Mouse (Mus musculus) midbrain, embryonic 15.5 days (tissue): ENCODE measurements at regions not wholly inside any gene's neighbourhood (a gene's known extent, or its start where the extent isn't known, plus 50 kb on each side); places are given as distances from the start of the nearest gene placed in this dataset.

ENCODE experiments used
- ATAC-seq: fragments of 200-750 bp; cut with Nextera tagmentation; replicated peaks from 2 replicates; pipeline ENCODE4 v1.8.0; 2017; ENCODE audit warnings: moderate TSS enrichment
- H3K27ac ChIP-seq: fragments of 300-500 bp; sonication (generic); 2 replicates; pipeline ENCODE4 v1.5.1; 2015; ENCODE audit warnings: mild to moderate bottlenecking, inconsistent platforms
- H3K27me3 ChIP-seq: fragments of 300-500 bp; sonication (generic); replicated peaks from 2 replicates; pipeline ENCODE4 v1.6.1; 2015; ENCODE audit warnings: inconsistent platforms
- H3K36me3 ChIP-seq: fragments of 300-500 bp; sonication (generic); replicated peaks from 2 replicates; pipeline ENCODE4 v1.6.1; 2015; ENCODE audit warnings: inconsistent platforms
- H3K4me1 ChIP-seq: fragments of 300-500 bp; sonication (generic); 2 replicates; pipeline ENCODE4 v1.6.1; 2015; ENCODE audit warnings: inconsistent platforms
- H3K4me2 ChIP-seq: fragments of 300-500 bp; sonication (generic); 2 replicates; pipeline ENCODE4 v1.6.1; 2015; ENCODE audit warnings: inconsistent platforms, mild to moderate bottlenecking, moderate library complexity
- H3K4me3 ChIP-seq: fragments of 300-500 bp; sonication (generic); 2 replicates; pipeline ENCODE4 v1.5.1; 2015; ENCODE audit warnings: mild to moderate bottlenecking, inconsistent platforms
- H3K9ac ChIP-seq: fragments of 300-500 bp; sonication (generic); 2 replicates; pipeline ENCODE4 v1.6.1; 2015; ENCODE audit warnings: mild to moderate bottlenecking, inconsistent platforms
- H3K9me3 ChIP-seq: fragments of 300-500 bp; sonication (generic); 2 replicates; pipeline ENCODE4 v1.6.1; 2016; ENCODE audit warnings: inconsistent platforms
- WGBS: fragments of 180-500 bp; shearing (Covaris S2); methylation state at CpG from one replicate; pipeline ENCODE4 v1.1.7; 2015; ENCODE audit warnings: mixed read lengths; 5-methylcytosine and 5-hydroxymethylcytosine counted together

DNA sequence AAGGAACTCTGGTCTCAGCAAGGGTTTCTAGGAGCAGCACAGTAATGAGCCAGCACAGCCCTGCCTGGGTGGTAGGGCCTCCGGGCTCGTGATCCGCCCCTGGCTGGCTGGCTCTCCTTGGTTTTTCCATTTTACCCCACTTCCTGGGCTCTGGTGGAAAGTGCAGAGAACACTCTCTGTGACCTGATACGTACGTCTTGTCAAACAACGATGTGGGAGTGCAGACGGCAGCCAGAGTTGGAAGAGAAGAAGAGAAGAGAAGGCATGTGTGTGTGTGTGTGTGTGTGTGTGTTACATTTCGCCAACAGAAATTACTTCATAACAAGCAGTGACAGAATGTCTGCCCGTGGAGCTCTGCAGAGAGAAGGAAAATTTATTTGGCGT is 97.2 kb upstream of the Map4k3 start:
- H3K9ac ChIP-seq, result no peak overlapping the region
- WGBS, result 57% methylated on average over 10 of the region's 10 CpGs
- no peak overlapping the region for H3K27ac ChIP-seq
- no peak for ATAC-seq
- peaks cover 13% of the 10 kb centered on the region for H3K4me1 ChIP-seq
- H3K4me2 ChIP-seq, result no peak overlapping the region
- no peaks in the 10 kb centered on the region for H3K27me3 ChIP-seq
- H3K36me3 ChIP-seq, result no peaks in the 10 kb centered on the region
- no peaks in the 10 kb centered on the region for H3K9me3 ChIP-seq
- H3K4me3 ChIP-seq, result no peak overlapping the region

DNA sequence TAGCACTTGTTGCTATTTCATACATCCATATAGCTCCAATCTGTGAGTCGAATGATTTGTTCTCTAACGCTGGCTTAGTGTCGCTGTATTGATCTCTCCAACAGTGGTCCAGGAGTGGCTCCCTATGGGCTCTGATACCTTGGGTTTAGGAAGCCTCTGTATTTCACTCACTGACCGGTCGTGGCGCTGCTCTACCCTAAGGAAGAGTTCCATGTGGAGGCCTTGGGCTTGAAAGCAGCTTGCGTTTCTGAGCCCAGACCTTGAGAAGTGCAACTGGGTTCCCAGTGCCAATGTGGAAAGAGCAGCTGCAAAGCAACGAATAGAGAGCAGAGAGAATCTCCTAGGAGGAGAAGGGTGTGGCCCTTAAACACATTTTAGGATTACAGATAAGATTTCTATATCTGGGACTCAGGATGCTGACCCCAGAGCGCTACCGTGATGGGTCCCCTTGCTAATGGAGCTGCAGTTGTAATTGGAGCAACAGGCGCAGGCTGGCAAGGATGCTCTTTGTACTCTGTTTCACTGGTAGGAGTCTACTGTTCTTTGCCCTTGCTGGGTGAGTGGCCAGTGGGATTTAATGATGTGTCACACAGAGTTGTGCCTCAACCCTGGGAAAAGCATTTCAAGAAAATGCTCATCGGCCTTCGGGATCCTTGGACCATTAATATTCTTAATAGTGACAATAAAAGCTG is 96.7 kb upstream of the Map4k3 start:
- Histone ChIP-seq H3K27me3 (no peaks in the 10 kb centered on the region), H3K27ac (no peak overlapping the region), H3K4me2 (no peak overlapping the region), H3K9me3 (no peaks in the 10 kb centered on the region), H3K4me1 (peaks cover 14% of the 10 kb centered on the region), H3K4me3 (no peak overlapping the region), H3K9ac (no peak overlapping the region), H3K36me3 (no peaks in the 10 kb centered on the region)
- 84% methylated on average over 13 of the region's 13 CpGs for WGBS
- no peak for ATAC-seq

DNA sequence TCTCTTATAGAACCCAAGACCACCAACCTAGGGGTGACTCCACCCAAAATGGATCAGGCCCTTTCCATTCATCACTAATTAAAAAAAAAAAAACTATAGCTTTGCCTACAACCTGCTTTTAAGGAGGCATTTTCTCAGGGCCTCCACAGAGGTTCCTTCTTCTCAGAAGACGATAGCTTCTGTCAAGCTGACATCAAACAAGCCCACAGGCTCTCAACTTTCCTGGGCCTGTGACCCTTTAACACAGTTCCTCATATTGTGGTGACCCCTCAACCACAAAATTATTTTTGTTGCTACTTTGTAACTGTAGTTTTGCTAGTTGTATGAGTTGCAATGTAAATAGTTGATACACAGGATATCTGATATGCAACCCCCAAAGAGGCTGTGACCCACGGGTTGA is 96.0 kb upstream of the Map4k3 start:
- 93% methylated on average over 2 of the region's 2 CpGs for WGBS
- Histone ChIP-seq H3K27me3 (no peaks in the 10 kb centered on the region), H3K9me3 (no peaks in the 10 kb centered on the region), H3K9ac (no peak overlapping the region), H3K4me3 (no peak overlapping the region), H3K4me1 (peaks cover 14% of the 10 kb centered on the region), H3K4me2 (no peak overlapping the region), H3K36me3 (no peaks in the 10 kb centered on the region), H3K27ac (no peak overlapping the region)
- ATAC-seq, result no peak

DNA sequence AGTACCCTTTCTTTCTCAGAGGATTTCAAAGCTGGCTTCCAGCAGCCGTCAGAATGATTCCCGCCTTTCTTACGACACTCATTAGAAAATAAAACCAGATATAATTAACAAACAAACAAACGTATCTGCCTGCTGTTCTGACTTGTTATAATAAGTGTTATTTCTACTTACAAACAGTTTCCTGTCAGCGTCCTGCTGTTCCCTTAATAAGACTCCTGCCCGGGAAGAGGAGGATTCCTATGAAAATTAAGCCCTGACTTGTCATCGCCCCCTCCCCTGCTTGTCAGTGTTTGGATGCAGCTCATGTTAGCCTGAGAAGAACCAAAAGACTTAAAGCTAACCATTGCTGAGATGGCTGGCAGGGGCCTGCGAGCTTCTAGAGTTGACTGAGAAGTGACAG is 92.6 kb upstream of the Map4k3 start:
- 45% methylated on average over 8 of the region's 8 CpGs for WGBS
- Histone ChIP-seq H3K9ac (no peak overlapping the region), H3K9me3 (no peaks in the 10 kb centered on the region), H3K27ac (no peak overlapping the region), H3K4me2 (no peak overlapping the region), H3K27me3 (no peaks in the 10 kb centered on the region), H3K36me3 (no peaks in the 10 kb centered on the region), H3K4me3 (no peak overlapping the region), H3K4me1 (peaks cover 11% of the 10 kb centered on the region)
- ATAC-seq, result no peak

DNA sequence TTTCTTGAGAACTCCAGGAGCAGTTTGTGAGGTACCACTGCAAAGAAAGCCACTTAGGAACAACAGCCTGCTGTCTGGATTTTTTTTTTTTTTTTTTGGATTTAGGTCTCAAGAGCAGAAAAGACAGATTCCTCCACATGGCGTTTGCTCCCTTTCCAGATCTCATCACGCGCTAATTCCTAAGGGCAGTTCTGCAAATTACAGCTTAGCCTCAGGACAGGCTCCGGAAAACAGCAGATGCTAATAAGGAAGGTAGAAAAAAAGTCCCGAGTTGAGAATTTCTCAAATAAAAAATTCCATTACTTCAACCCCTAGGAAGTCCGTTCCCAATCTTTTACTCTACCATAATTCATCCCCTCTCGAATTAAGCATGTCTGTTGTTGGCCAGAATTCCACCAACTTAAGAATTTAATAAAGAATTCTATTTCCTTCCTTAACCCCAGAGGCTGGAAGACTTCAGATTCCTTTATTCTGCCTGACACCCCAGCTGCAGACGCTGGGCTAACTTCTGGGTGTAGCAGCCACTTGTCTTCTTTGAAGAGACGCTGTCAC is 90.3 kb upstream of the Map4k3 start:
- H3K4me2 ChIP-seq, result no peak overlapping the region
- no peaks in the 10 kb centered on the region for H3K27me3 ChIP-seq
- ATAC-seq, result no peak
- no peak overlapping the region for H3K27ac ChIP-seq
- peaks cover 8% of the 10 kb centered on the region; the same call in 1 of the 2 replicates for H3K4me1 ChIP-seq
- 66% methylated on average over 9 of the region's 9 CpGs for WGBS
- H3K4me3 ChIP-seq, result no peak overlapping the region
- H3K36me3 ChIP-seq, result no peaks in the 10 kb centered on the region
- H3K9ac ChIP-seq, result no peak overlapping the region
- no peaks in the 10 kb centered on the region for H3K9me3 ChIP-seq

DNA sequence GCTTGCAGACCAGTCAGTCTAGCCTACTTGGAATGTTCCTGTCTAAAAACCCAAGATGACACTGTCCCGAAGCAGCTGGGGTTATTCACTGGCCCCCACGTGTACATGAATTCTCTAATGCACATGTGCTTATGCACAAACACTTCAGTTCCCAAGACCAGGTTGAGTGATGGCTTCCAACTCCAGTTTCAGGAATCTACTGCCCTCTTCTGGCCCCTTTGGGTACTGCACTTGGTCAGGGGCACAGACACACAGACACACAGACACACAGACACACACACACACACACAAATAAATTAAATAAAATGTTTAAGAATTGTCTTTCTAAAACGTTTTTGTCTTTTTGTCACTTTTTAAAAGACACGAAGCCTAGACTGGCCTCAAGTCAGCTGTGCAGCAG is 87.5 kb upstream of the Map4k3 start:
- no peak overlapping the region for H3K4me2 ChIP-seq
- H3K27me3 ChIP-seq, result no peaks in the 10 kb centered on the region
- no peaks in the 10 kb centered on the region for H3K9me3 ChIP-seq
- H3K4me3 ChIP-seq, result no peak overlapping the region
- H3K27ac ChIP-seq, result no peak overlapping the region
- H3K4me1 ChIP-seq, result peaks cover 3% of the 10 kb centered on the region; the same call in 1 of the 2 replicates
- H3K9ac ChIP-seq, result no peak overlapping the region
- WGBS, result 83% methylated on average over 4 of the region's 4 CpGs
- no peaks in the 10 kb centered on the region for H3K36me3 ChIP-seq
- ATAC-seq, result no peak

DNA sequence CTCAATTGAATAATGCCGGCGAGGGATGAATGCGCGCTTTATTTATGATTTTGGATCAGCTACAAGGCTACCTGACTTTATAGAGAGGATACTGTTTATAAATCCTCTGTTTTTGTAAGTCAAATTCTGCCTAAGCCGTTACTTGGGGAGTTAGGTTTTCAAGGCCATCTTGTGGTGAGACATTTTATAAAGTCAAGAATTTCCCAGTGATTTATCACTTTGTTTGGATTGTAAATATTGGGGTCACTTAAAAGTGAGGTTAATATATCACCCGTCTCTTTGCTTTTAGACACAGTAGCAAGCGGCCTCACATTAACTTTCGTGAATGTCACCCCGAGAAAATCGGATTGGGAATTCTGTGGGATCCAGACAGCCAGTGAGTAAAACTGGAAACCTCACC is 84.9 kb upstream of the Map4k3 start:
- no peaks in the 10 kb centered on the region for H3K4me1 ChIP-seq
- H3K27me3 ChIP-seq, result no peaks in the 10 kb centered on the region
- H3K9ac ChIP-seq, result no peak overlapping the region
- no peaks in the 10 kb centered on the region for H3K36me3 ChIP-seq
- H3K4me3 ChIP-seq, result no peak overlapping the region
- no peak overlapping the region for H3K4me2 ChIP-seq
- no peak for ATAC-seq
- WGBS, result 92% methylated on average over 10 of the region's 10 CpGs
- no peaks in the 10 kb centered on the region for H3K9me3 ChIP-seq
- no peak overlapping the region for H3K27ac ChIP-seq

- WGBS, result 73% methylated on average over 5 of the region's 5 CpGs
- no peak overlapping the region for H3K4me3 ChIP-seq
- no peak overlapping the region for H3K27ac ChIP-seq
- ATAC-seq, result no peak
- no peaks in the 10 kb centered on the region for H3K27me3 ChIP-seq
- no peaks in the 10 kb centered on the region for H3K9me3 ChIP-seq
- H3K4me2 ChIP-seq, result no peak overlapping the region
- H3K36me3 ChIP-seq, result no peaks in the 10 kb centered on the region
- H3K9ac ChIP-seq, result no peak overlapping the region
- H3K4me1 ChIP-seq, result no peaks in the 10 kb centered on the region
Observed at GRCm38 (mm10) chr17:80809275-80809674, 81.0 kb upstream of the Map4k3 start.

- H3K36me3 ChIP-seq, result no peaks in the 10 kb centered on the region
- H3K27me3 ChIP-seq, result no peaks in the 10 kb centered on the region
- H3K27ac ChIP-seq, result no peak overlapping the region
- ATAC-seq, result no peak
- no peak overlapping the region for H3K4me3 ChIP-seq
- no peak overlapping the region for H3K4me2 ChIP-seq
- no peaks in the 10 kb centered on the region for H3K4me1 ChIP-seq
- H3K9me3 ChIP-seq, result no peaks in the 10 kb centered on the region
- no peak overlapping the region for H3K9ac ChIP-seq
- WGBS, result 73% methylated on average over 10 of the region's 10 CpGs
Observed at GRCm38 (mm10) chr17:80808069-80808468, 79.8 kb upstream of the Map4k3 start.

DNA sequence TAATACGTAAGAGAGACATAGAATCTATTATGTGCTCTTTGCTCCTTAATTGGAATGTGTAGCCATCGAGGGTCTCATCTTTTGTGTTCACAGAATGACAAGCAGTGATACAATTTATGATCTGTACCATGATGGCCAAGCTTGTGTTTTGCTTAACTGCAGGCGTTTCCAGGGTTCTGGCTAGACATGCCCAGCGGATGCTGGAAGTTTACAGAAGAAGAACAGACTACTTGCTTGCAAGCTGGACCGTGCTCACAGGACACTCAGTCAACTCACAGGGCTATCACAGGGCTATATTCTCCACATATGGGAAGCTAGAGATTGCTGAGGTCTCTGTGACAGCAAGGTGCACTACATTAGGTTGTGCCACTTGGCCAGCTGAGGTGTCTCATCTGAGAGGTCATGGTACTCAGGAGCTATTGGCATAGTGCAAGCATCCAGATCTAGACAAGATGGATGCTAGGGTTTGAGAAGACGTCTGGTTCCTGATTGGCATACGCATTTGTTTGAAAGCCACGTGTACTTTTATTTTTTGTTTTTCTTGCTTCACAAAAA is 75.2 kb upstream of the Map4k3 start:
- Histone ChIP-seq H3K36me3 (no peaks in the 10 kb centered on the region), H3K4me1 (peaks cover 14% of the 10 kb centered on the region), H3K27me3 (no peaks in the 10 kb centered on the region), H3K4me3 (no peak overlapping the region), H3K27ac (no peak overlapping the region), H3K9ac (no peak overlapping the region), H3K4me2 (no peak overlapping the region), H3K9me3 (no peaks in the 10 kb centered on the region)
- WGBS, result 88% methylated on average over 8 of the region's 8 CpGs
- ATAC-seq, result no peak

- H3K9me3 ChIP-seq, result no peaks in the 10 kb centered on the region
- no peaks in the 10 kb centered on the region for H3K27me3 ChIP-seq
- WGBS, result 63% methylated on average over 10 of the region's 10 CpGs
- ATAC-seq, result no peak
- H3K4me2 ChIP-seq, result no peak overlapping the region
- no peak overlapping the region for H3K9ac ChIP-seq
- H3K4me3 ChIP-seq, result no peak overlapping the region
- no peak overlapping the region for H3K27ac ChIP-seq
- H3K36me3 ChIP-seq, result no peaks in the 10 kb centered on the region
- H3K4me1 ChIP-seq, result peaks cover 14% of the 10 kb centered on the region
Observed at GRCm38 (mm10) chr17:80802622-80803021, 74.3 kb upstream of the Map4k3 start.

- Histone ChIP-seq H3K4me3 (no peak overlapping the region), H3K27ac (0 out of 2 replicates have a peak overlapping the region, but pooled peaks have one; percentile 14), H3K4me1 (peaks cover 14% of the 10 kb centered on the region), H3K9me3 (no peaks in the 10 kb centered on the region), H3K4me2 (0 out of 2 replicates have a peak overlapping the region, but pooled peaks have one; percentile 3), H3K9ac (no peak overlapping the region), H3K27me3 (no peaks in the 10 kb centered on the region), H3K36me3 (no peaks in the 10 kb centered on the region)
- no peak for ATAC-seq
- 44% methylated on average over 8 of the region's 8 CpGs for WGBS
Observed at GRCm38 (mm10) chr17:80801991-80802390, 73.7 kb upstream of the Map4k3 start.
